Mouse (Mus musculus): ENCODE data around the gene Scml4. TPM values are rescaled to one million over a fixed set of nuclear protein-coding genes. Genes with fewer than 3 reads are reported as not detected.

Scml4 gene
- polyA plus RNA-seq, 1 experiment from 2014 or later = 18.2 TPM

GRCm38 (mm10) chr10:42962655-42963054, 102.5 kb downstream of the Scml4 start:
- H3K9me3 ChIP-seq (ENCODE audit: control insufficient read depth, low read length) = no peaks in the 10 kb centered on the region

GRCm38 (mm10) chr10:42963061-42963460, 102.9 kb downstream of the Scml4 start:
- H3K4me3 ChIP-seq (replicated peaks; ENCODE audit: low read depth, low read length) = no peak overlapping the region
- H3K4me1 ChIP-seq (ENCODE audit: control insufficient read depth, insufficient read depth, low read length) = 0 out of 2 replicates have a peak, but pooled peaks cover 5% of the 10 kb centered on the region
- H3K27ac ChIP-seq (replicated peaks; ENCODE audit: low read depth, low read length) = no peak overlapping the region
- DNase-seq (no peak), ATAC-seq (ENCODE audit: low FRiP score, low TSS enrichment) (no peak)
- no peak overlapping the region for H3K4me2 ChIP-seq (ENCODE audit: low read length)
- WGBS = 93% methylated on average over 2 of the region's 2 CpGs
- no peaks in the 10 kb centered on the region for H3K36me3 ChIP-seq (ENCODE audit: control insufficient read depth, insufficient read depth, low read length)
- H3K9me3 ChIP-seq (ENCODE audit: control insufficient read depth, low read length) = no peaks in the 10 kb centered on the region
- H3K9ac ChIP-seq (replicated peaks; ENCODE audit: low read length) = no peak overlapping the region
- H3K27me3 ChIP-seq (ENCODE audit: control insufficient read depth, insufficient read depth, low read length) = no peaks in the 10 kb centered on the region

More at GRCm38 (mm10) chr10:42962655-42963054, 102.5 kb downstream of the Scml4 start:
- no peak overlapping the region for H3K27ac ChIP-seq (replicated peaks; ENCODE audit: low read depth, low read length)
- H3K4me1 ChIP-seq (ENCODE audit: control insufficient read depth, insufficient read depth, low read length) = peaks cover 5% of the 10 kb centered on the region; the same call in 1 of the 2 replicates
- no peak overlapping the region for H3K4me2 ChIP-seq (ENCODE audit: low read length)
- no peak for ATAC-seq (ENCODE audit: low FRiP score, low TSS enrichment)
- DNase-seq = no peak
- H3K36me3 ChIP-seq (ENCODE audit: control insufficient read depth, insufficient read depth, low read length) = no peaks in the 10 kb centered on the region
- no peak overlapping the region for H3K9ac ChIP-seq (replicated peaks; ENCODE audit: low read length)
- 85% methylated on average over 13 of the region's 13 CpGs for WGBS
- H3K27me3 ChIP-seq (ENCODE audit: control insufficient read depth, insufficient read depth, low read length) = no peaks in the 10 kb centered on the region
- H3K4me3 ChIP-seq (replicated peaks; ENCODE audit: low read depth, low read length) = no peak overlapping the region

GRCm38 (mm10) chr10:42968332-42968731, 108.2 kb downstream of the Scml4 start:
- Histone ChIP-seq H3K4me3 (replicated peaks; ENCODE audit: low read depth, low read length) (no peak overlapping the region), H3K36me3 (ENCODE audit: control insufficient read depth, insufficient read depth, low read length) (no peaks in the 10 kb centered on the region), H3K4me2 (ENCODE audit: low read length) (no peak overlapping the region), H3K9me3 (ENCODE audit: control insufficient read depth, low read length) (no peaks in the 10 kb centered on the region), H3K27ac (replicated peaks; ENCODE audit: low read depth, low read length) (no peak overlapping the region), H3K27me3 (ENCODE audit: control insufficient read depth, insufficient read depth, low read length) (no peaks in the 10 kb centered on the region), H3K9ac (replicated peaks; ENCODE audit: low read length) (no peak overlapping the region), H3K4me1 (ENCODE audit: control insufficient read depth, insufficient read depth, low read length) (no peaks in the 10 kb centered on the region)
- 3% methylated on average over 2 of the region's 2 CpGs for WGBS
- ATAC-seq (ENCODE audit: low FRiP score, low TSS enrichment) = no peak; the same call in 1 of the 2 replicates
- DNase-seq = peak; percentile 53

GRCm38 (mm10) chr10:42972504-42973172, 112.5 kb downstream of the Scml4 start:
- Histone ChIP-seq H3K9ac (replicated peaks; ENCODE audit: low read length) (no peak overlapping the region), H3K36me3 (ENCODE audit: control insufficient read depth, insufficient read depth, low read length) (no peaks in the 10 kb centered on the region), H3K27me3 (ENCODE audit: control insufficient read depth, insufficient read depth, low read length) (no peaks in the 10 kb centered on the region), H3K9me3 (ENCODE audit: control insufficient read depth, low read length) (no peaks in the 10 kb centered on the region), H3K27ac (replicated peaks; ENCODE audit: low read depth, low read length) (no peak overlapping the region), H3K4me3 (replicated peaks; ENCODE audit: low read depth, low read length) (no peak overlapping the region), H3K4me2 (ENCODE audit: low read length) (0 out of 2 replicates have a peak overlapping the region, but pooled peaks have one; percentile 9), H3K4me1 (ENCODE audit: control insufficient read depth, insufficient read depth, low read length) (no peaks in the 10 kb centered on the region)
- DNase-seq = peak; percentile 90
- peak; percentile 67; the same call in 1 of the 2 replicates for ATAC-seq (ENCODE audit: low FRiP score, low TSS enrichment)
- WGBS = 33% methylated on average over 18 of the region's 18 CpGs

- 35% methylated on average over 4 of the region's 4 CpGs for WGBS
- H3K27ac ChIP-seq (replicated peaks; ENCODE audit: low read depth, low read length) = no peak overlapping the region
- DNase-seq = no peak
- H3K27me3 ChIP-seq (ENCODE audit: control insufficient read depth, insufficient read depth, low read length) = no peaks in the 10 kb centered on the region
- H3K4me2 ChIP-seq (ENCODE audit: low read length) = no peak overlapping the region
- no peak overlapping the region for H3K9ac ChIP-seq (replicated peaks; ENCODE audit: low read length)
- no peaks in the 10 kb centered on the region for H3K9me3 ChIP-seq (ENCODE audit: control insufficient read depth, low read length)
- H3K4me1 ChIP-seq (ENCODE audit: control insufficient read depth, insufficient read depth, low read length) = no peaks in the 10 kb centered on the region
- no peaks in the 10 kb centered on the region for H3K36me3 ChIP-seq (ENCODE audit: control insufficient read depth, insufficient read depth, low read length)
- no peak for ATAC-seq (ENCODE audit: low FRiP score, low TSS enrichment)
- no peak overlapping the region for H3K4me3 ChIP-seq (replicated peaks; ENCODE audit: low read depth, low read length)
These were observed 113.4 kb downstream of the Scml4 start for GRCm38 (mm10) chr10:42973537-42973936.

GRCm38 (mm10) chr10:42976577-42976976, 116.4 kb downstream of the Scml4 start:
- no peaks in the 10 kb centered on the region for H3K9me3 ChIP-seq (ENCODE audit: control insufficient read depth, low read length)
- no peak overlapping the region for H3K4me3 ChIP-seq (replicated peaks; ENCODE audit: low read depth, low read length)
- H3K36me3 ChIP-seq (ENCODE audit: control insufficient read depth, insufficient read depth, low read length) = no peaks in the 10 kb centered on the region
- no peaks in the 10 kb centered on the region for H3K4me1 ChIP-seq (ENCODE audit: control insufficient read depth, insufficient read depth, low read length)
- H3K9ac ChIP-seq (replicated peaks; ENCODE audit: low read length) = no peak overlapping the region
- ATAC-seq (ENCODE audit: low FRiP score, low TSS enrichment) = no peak
- no peak overlapping the region for H3K27ac ChIP-seq (replicated peaks; ENCODE audit: low read depth, low read length)
- 85% methylated on average over 6 of the region's 6 CpGs for WGBS
- H3K27me3 ChIP-seq (ENCODE audit: control insufficient read depth, insufficient read depth, low read length) = no peaks in the 10 kb centered on the region
- DNase-seq = no peak
- no peak overlapping the region for H3K4me2 ChIP-seq (ENCODE audit: low read length)

GRCm38 (mm10) chr10:42978346-42978745, 118.2 kb downstream of the Scml4 start:
- no peaks in the 10 kb centered on the region for H3K9me3 ChIP-seq (ENCODE audit: control insufficient read depth, low read length)
- H3K9ac ChIP-seq (replicated peaks; ENCODE audit: low read length) = no peak overlapping the region
- H3K4me3 ChIP-seq (replicated peaks; ENCODE audit: low read depth, low read length) = no peak overlapping the region
- H3K4me2 ChIP-seq (ENCODE audit: low read length) = no peak overlapping the region
- H3K4me1 ChIP-seq (ENCODE audit: control insufficient read depth, insufficient read depth, low read length) = no peaks in the 10 kb centered on the region
- no peak overlapping the region for H3K27ac ChIP-seq (replicated peaks; ENCODE audit: low read depth, low read length)
- WGBS = 65% methylated on average over 3 of the region's 3 CpGs
- H3K36me3 ChIP-seq (ENCODE audit: control insufficient read depth, insufficient read depth, low read length) = no peaks in the 10 kb centered on the region
- DNase-seq (no peak), ATAC-seq (ENCODE audit: low FRiP score, low TSS enrichment) (no peak)
- no peaks in the 10 kb centered on the region for H3K27me3 ChIP-seq (ENCODE audit: control insufficient read depth, insufficient read depth, low read length)

GRCm38 (mm10) chr10:42980999-42981757, 121.0 kb downstream of the Scml4 start:
- no peak for DNase-seq

More at GRCm38 (mm10) chr10:42980999-42981757, 121.0 kb downstream of the Scml4 start:
- Histone ChIP-seq H3K36me3 (ENCODE audit: control insufficient read depth, insufficient read depth, low read length) (no peaks in the 10 kb centered on the region), H3K9me3 (ENCODE audit: control insufficient read depth, low read length) (no peaks in the 10 kb centered on the region), H3K27me3 (ENCODE audit: control insufficient read depth, insufficient read depth, low read length) (no peaks in the 10 kb centered on the region), H3K4me3 (replicated peaks; ENCODE audit: low read depth, low read length) (no peak overlapping the region), H3K4me1 (ENCODE audit: control insufficient read depth, insufficient read depth, low read length) (no peaks in the 10 kb centered on the region), H3K9ac (replicated peaks; ENCODE audit: low read length) (no peak overlapping the region), H3K4me2 (ENCODE audit: low read length) (no peak overlapping the region), H3K27ac (replicated peaks; ENCODE audit: low read depth, low read length) (no peak overlapping the region)
- no peak for ATAC-seq (ENCODE audit: low FRiP score, low TSS enrichment)
- WGBS = 51% methylated on average over 7 of the region's 7 CpGs

Measured in midbrain, embryonic 14.5 days (tissue).